Mouse (Mus musculus): Measurements from ENCODE around the gene Popdc2. TPM values are rescaled to one million over a fixed set of nuclear protein-coding genes. Genes with fewer than 3 reads are reported as not detected.

Popdc2 gene
- total RNA-seq, 2 experiments from 2014 or later, result 50.3 to 67.8 TPM

DNA sequence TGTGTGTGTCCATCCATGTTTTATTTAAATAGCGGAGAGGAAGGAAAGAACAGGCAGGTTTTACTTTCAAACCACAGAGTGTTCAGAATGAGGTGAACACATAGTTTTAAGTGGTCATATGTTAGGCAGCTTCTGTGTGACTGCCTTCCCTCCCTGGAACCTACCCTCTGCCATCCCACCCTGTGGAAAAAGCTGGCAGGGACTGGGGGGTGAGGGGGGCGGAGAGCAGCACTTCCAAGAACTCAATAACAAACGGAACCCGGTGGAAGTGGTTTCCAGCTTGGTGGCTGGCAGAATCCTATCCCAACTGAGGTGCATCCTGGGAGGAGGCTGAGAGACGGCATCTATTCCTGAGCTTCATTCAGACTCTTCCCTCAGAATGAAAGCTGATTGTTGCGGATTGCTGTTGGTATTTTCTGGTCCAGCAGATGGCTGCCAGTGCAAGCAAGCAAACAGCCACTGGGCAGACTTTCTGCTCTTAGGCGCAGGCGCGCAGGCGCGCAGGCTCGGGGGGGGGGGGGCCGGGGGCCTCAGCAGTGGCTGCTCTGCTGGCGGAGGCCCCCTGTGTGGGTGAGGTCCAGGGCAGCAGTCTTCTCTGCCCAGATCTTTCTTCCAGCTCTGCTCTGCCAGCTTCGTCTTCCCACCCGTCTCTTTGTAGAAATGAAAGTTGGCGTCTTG is 14.3 kb downstream of the Popdc2 start:
- peak; percentile 63 for DNase-seq

DNA sequence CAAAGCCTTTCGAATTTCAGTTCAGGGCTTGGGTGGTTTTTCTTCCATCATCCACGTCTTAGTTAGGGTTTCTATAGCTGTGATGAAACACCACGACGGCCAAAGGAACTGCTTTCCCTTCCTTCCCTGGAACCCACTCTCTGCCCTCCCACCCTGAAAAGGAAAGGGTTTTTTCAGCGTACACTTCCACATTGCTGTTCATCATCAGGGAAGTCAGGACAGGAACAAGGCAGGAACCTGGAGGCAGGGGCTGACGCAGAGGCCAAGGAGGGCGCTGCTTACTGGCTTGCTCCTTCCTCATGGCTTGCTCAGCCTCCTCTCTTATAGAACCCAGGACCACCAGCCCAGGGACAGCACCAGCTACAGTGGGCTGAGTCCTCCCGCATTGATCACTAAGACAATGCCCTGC is 14.8 kb downstream of the Popdc2 start:
- no peak for DNase-seq

DNA sequence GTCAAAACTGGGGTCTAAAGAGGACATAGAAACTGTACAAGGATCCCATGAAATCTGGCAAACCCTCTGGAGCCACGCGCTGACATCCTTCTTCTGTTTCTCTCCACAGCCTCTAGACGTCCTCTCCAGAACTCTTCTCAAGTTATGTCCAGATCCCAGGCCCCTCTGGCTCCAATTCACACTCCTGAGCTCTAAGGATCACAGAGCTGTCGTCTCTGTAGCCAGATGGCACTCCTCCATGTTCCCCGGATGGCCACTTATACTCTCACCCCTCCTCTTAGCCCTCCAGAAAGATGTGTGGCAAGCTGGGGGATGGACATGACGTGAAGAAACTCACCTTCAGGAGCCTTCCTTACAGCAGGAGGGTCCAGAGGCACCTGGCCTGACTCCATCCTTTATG is 15.5 kb downstream of the Popdc2 start:
- DNase-seq, result peak; percentile 58

DNA sequence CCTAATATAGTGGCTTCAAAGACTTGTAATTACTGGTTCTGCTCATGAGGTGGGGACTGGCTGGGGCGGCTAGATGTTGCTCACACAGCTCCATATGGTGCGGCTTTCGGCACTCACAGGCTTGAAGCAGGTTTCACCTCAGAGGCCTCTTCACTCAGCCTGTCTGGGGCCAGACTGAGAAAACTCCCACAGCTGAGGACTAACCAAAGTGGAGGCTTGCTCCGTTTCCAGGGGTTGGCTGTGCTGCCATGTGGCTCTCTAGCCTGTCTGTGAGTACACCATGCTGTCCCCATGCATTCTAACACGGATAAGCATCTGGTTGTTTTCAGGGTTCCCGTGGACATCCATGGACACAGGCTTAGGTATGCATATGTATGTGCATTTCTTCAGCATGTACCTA is 16.6 kb downstream of the Popdc2 start:
- no peak for DNase-seq

DNA sequence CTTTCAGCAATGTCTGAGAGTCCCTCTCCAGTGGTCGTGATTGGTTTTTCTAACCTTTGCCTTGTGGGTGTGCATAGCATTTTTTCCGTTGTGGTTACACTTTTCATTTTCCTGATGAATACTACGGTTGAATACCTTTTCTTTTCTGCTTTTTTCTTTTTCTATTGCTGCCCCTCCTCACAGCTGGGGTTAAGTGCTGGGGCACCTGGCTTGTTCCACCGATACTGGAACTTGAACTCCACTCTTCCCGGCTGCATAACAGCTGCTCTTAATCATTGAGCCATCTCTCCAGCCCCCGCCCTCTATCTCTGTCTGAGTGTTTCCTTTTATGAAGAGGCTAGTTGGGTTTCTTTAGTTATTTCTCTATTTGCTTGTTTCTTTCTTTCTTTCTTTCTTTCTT is 17.1 kb downstream of the Popdc2 start:
- no peak for DNase-seq

DNA sequence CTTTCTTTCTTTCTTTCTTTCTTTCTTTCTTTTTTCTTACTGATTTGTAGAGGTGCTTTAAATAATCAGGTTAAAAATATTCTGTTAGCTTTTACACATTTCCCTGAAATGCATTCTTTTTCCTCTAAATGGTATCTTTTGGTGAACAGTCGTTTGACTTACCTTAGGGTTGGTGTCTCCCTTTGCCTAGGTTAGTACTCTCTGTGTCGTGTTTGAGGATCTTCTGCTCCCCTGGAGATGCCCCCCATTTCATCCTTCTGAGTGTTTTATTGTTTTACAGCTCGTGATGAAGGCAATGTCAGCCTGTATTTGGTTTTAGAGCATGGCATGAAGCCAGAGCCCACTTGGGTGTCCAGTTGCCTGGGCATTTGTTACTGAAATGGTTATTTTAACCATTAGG is 17.5 kb downstream of the Popdc2 start:
- DNase-seq, result no peak

DNA sequence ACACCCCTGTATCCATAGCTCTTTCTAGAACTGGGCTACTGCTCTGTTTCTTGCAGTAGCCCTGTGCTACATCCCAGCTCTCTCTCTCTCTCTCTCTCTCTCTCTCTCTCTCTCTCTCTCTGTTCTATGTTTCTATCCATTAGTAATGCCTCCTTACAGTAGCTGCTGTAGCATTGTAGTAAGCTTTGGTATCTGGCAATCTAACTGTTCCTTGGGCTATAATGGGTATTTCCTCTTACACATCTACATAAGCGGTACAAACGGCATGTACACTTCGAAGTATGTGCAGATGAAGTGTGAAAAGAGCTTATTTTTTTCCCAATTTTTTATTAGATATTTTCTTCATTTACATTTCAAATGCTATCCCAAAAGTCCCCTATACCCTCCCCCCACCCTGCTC is 17.9 kb downstream of the Popdc2 start:
- no peak for DNase-seq

DNA sequence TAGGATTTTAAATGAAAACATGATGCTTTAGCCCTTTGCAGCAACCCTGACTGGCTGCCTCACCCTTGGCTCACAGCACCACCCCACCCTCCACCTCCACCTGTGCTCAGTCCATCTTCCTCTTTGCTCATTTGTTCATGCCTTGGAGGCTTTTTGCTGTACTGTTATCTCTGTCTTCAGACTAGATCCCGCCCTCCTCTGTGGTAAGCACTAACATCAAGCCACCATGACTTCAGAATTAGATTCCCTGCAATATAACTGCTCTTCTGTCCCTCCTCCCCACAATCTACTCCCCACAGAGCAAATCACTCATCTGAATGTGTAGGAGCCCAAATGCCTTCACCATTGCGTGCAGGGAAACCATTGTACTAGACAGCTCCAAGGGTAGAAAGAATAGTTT is 21.7 kb downstream of the Popdc2 start:
- DNase-seq, result no peak

DNA sequence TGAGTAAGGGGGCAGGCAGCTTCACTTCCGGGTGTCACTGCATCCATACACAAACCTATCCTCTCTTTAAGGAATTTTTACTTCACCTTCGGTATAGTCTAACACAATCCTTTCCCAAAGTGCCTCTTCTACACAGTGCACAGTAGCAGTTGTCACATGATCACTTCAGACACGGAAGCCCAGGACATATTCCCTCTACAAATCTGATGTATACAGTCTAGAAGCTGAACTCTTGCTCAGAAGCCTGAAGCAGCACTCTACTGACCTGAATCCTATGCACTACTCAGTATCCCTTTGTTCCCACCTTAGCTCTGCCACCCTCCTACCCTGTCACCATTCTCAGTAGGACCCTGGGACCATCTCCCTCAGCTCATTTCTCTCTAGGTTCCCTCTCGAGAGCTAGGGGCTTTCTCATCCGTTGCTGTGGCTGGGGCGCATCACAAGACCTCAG is 23.2 kb downstream of the Popdc2 start:
- no peak for DNase-seq

DNA sequence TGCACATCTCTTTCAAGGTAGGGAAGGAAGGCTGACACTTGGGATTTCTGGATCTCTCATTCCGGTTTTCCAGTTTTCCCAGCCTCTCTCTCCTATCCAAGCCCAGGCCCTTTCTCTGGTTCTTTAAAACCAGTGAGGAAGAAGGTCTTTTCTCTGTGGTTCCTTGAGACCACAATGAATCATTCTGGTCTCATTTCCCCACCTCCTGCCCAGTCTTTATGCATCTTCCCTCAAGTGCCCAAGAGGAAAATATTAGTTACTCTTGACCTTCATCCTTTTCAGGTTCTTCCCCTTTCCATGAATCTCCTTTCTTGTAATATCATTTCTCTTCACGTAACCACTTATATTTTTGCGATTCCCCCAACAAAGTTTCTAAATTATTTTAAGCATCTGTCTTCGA is 23.7 kb downstream of the Popdc2 start:
- no peak for DNase-seq

DNA sequence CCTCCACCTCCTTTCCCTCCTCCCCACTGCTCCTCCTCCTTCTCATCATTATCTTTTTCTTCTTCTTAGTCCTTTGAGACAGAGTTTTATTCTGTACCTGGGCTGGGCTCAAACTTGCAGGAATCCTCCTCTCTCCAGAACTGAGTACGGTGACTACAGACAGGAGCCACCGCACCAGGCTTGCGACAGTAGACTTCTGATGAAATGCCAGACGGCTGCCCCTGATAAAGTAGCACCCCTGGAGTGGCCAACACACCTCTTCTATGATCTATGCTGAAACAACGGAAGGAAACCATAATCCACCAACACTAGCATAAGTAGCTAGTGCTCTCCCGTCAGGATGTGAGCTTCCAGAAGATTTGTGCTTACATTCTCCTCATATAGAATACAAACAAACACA is 25.4 kb downstream of the Popdc2 start:
- no peak for DNase-seq

DNA sequence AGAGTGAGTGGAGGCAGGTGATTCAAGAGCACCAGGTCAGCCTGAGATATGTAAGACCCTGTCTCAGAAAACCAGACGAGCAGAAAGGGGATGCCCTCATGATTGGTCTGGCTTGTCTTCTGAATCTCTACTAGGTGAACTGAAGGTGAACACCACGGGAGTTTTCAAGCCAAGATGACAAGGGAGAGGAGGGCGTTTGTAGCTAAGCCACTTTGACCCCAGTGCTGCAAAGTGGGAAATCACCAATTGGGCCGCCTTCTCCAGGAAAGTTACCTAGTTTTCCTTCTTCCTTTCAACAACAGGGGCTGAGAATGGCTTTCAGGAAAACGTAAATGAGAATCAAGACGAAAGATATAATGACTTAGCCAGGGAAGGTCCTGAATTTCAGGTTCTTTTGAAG is 26.7 kb downstream of the Popdc2 start:
- DNase-seq, result no peak

DNA sequence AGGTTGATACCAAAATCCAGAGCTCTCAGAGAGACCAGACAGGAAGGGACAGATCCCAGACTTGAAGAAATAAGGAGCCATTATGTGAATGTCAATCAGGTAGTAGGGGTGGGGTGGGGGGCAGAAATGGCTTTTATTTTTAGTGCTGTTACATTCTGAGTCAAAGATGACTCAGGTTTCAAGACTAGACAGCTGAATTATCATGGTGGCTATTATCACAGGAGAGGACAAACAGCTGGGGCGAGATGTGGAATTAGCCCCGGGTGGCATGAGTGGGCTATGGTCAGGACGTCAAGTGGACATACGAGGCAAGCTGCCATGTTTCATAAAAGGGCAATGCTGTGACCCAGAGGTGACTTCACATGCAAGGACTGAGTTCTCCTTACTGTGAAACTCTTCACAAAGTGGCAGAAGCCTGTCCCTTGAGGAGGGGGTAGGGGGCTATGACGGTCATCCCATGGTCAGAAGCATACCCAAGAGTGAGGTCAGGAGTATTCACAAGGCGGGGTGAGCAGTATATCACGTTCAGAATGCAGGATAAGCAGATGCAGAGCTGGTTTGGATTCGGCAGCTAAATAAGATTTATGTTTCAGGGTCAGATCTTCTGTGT is 27.4 kb downstream of the Popdc2 start:
- DNase-seq, result no peak

DNA sequence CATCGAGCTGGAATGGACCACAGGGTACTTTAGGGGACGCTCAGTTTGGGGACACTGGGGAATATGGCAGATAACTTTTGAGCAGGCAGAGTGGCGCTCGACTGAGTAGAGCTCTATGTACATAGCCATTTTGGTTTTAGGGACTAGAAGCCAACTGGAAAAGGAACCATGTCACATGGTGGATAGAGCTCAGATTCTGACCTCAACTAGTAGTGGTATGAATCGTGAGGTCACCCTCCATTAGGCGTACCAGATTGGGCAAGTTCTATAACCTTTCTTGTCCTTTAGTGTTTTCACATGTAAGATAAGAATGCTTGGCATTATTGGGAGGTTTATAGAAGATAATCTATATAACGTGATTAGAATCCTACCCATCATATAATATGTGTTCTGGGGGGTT is 28.3 kb downstream of the Popdc2 start:
- no peak for DNase-seq

DNA sequence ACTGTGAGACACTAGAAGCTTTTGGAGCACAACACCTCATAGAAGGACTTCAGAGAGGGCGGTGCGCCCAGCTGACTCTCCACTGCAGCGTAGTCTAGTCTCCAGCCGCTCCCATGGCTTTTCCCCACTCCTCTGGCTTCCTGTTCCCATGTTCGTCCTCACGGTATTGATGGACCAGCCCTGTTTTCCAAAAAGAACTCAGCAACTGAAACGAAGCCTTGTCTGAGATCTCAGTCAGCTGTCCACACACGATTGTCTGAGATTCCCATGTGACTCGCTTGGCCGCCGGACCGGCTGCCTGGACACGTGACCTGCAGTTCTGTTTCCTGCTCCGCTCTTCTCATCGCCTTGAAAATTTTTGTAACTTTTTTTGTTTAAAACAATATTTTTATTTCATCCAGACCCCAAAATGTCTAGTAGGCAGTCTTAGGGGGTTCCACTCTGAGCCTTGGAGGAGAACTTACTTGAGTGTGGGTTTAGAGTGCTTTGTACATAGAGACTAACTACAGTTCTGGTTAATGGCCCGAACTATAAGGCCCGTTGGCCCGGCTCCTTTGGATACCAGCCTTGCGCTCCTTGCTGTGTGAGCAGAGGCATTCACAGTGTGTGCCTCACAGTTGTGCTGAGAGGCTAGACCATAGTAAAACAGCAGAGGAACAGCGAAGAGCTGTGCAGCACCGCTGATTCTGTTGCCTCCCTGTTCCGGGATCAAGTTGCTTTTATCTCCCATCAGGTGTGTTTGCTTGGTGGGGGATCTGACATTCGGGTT is 30.3 kb downstream of the Popdc2 start:
- DNase-seq, result peak; percentile 83

DNA sequence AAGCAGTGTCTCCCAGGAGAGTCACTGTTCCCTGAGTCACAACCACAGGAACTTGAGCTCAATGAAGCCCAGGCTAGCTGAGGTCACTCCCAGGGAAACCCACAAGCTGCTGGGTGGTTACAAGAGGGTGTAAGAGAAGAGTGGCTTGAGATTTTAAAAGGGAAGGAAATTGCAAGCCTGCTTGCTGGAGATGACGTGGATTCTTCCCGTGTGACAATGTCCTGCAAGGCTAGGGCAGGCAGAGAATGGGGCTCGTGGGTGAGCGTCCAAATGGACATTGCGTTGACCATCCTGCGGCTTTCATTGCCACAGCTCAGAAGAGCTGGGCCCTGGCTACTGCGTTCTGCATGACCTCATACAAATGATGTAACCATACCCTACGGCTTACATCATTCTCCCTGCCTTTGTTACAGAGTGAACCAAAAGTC is 32.2 kb downstream of the Popdc2 start:
- no peak for DNase-seq

DNA sequence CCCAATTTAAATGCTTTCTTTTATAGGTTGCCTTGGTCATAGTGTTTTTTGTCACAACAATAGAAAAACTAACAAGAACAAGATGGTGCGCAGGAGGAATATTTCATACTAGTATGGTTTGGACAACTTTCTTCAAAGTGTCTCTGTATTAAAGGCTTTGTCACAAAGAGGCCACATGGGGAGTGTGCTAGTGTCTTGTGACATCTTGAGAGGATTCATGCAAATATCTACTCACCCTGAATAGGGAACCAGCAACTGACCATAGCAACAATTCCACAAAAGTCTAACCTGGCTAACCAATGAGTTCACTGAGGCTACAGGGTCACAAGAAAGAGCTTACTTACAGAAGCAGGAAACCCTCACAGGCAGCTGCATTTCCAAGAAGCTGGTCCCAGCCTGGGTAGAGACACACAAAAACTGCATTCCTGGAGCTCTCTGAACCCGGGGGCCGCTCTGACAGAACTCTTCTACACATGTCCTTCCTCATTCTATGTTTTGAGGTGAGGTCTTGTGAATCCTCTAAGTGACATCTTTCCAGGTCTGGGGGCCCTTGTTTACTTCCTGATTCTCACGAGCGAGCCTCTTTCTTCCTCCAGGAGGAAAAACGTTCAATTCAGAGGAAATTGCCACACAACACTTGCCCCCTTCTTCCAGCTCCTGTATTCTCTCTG is 33.2 kb downstream of the Popdc2 start:
- no peak for DNase-seq

DNA sequence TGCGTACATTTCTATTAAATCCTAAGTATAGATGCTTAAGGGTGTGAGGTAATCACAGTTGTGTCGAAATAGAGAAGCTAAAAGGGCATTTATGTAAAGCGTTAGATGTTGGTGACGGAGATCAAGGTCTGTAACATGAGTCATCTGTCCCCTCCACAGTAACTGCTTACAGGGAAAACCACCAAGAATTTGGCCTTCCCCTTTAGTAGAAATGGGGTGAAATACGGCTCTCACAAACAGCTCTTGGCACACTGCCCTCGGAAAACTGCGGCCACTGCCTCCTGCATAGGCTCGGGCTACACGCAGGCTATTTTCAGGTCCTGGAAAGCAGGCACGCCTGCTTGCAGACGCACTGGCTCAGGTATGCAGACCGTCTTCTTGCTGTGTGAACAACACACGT is 34.1 kb downstream of the Popdc2 start:
- DNase-seq, result peak; percentile 40

DNA sequence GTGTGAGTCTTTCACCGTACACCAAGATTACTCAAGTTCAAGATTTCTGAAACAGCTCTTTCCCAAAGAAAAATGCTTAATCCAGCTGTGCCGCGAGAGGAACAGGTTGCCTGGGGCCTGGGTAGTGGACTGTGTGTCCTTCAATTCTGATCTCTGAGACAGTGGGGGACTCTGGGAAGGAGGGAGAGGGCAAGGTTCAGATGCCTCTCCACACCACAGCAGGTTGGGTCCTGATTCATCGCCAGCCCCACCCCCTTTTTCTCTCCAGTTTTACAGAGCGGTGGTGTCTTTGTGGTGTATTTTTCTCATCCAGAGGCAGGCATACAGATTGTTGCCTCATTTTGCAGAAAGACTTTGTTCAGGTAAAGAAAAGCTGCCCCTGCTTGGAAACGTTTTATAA is 36.3 kb downstream of the Popdc2 start:
- DNase-seq, result no peak

DNA sequence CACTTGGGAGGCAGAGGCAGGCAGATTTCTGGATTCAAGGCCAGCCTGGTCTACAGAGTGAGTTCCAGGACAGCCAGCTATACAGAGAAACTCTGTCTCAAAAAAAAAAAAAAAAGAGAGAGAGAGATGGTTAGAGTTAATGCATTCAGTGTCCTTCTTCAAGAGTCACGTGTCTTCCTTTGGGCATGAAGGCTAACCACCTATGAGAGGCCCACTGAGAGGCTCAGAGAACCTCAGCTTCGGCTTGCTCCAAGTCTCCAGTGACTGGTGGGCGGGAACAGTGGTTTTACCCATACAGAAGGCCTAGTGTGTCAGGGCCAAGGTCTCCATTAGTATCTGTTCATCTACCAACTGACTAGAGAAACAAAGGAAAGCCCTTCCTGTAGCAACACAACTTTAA is 37.1 kb downstream of the Popdc2 start:
- DNase-seq, result no peak

DNA sequence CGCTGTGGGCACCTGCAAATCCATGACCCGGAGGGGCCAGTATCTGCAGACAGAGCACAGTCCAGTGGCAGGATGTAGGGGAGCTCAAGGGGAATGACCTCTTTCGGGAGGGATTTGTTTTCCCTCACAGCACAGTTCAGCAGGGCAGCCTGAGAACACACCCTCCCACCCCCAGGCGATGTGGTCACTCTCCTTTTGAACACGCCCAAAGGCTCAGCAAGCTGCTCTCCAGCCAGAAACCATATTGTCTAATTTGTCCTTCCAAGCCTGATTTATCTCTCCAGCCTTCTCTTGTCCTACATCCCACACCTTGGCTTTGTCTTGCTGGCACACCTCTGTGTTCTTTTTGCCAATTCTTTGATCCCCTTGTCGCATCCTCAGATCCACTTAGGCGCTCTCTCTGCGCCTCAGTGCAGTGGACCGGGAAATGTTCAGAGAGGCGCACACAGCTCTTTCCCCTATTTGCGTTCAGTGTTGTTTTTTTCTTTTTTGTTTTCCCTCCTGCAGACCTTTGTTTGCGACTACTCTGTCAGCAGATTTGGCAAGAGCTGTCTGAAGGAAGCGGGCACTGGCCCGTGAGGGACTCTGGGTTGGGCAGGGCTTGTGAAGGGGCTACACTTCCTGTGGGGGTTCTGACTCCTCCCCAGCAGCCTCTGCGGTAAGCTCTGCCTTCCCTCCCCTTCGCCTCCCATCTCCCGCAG is 37.7 kb downstream of the Popdc2 start:
- DNase-seq, result peak; percentile 68

DNA sequence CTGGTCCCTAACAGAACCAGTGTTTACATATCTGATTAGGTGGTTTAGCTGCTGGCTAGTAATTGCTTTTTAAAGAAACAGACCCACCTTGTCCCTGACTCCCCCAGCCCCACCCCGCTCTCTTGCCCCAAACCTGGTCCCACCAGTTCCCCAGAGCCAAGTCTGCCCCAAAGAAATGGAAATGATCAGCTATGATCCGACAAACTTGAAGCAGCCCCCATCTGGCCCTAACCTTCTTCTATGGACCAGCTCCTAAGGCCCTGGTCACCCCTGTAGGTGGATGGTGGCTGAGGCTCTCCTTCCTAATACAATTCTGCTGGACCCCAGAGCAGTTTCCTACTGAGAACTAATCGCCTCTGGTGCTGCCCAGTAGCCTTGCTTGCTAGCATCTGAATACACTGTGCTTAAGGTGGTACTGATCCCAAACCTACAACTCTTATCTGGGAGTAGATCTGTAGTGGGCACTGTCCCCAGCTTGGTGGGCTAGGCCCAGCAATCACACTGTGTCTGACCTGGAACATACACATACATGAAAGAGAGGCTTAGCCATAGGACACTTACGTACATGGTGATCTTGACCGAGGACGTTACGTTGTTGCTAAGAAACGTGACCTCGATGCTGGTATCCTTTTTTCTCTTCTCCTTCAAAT is 38.4 kb downstream of the Popdc2 start:
- DNase-seq, result no peak

Data from gastrocnemius, postnatal 25 days (tissue).